Mouse (Mus musculus) bone marrow, adult 2 months (tissue): ENCODE data around the gene Nlrx1.

Experiments
- CTCF ChIP-seq: fragments of 200-500 bp; IDR thresholded peaks from 2 replicates; pipeline ENCODE4 v1.5.1; 2011; ENCODE audit warnings: low read length, control low read depth; ENCODE audit not compliant: control insufficient read depth, insufficient read depth
- POLR2A ChIP-seq: fragments of 200-500 bp; IDR thresholded peaks from 2 replicates; pipeline ENCODE4 v1.6.1; 2011; ENCODE audit warnings: low read depth, mild to moderate bottlenecking, control low read depth, low read length, borderline replicate concordance; ENCODE audit not compliant: control insufficient read depth

DNA sequence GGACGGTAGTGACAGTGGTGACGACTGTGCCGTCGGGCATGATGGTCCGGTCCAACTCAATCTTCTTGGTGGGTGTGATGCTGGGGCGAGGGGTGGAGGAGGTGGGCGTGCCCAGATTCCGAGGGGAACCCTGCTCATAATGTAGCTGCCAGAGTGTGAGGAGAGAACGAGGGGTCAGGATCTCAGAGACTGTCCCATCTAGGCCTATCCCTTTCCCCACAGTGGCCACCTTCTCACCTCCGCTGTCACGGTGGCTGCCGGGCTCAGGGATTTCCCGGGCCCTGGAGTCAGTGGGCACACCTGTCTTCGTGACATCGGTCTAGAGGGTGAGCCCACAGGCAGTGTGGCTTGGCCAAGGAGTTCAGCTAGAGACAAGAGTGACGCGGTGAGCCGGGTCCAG, 46.5 kb upstream of the Nlrx1 start:
- TF ChIP-seq CTCF, result no peak
- TF ChIP-seq POLR2A, result 0 out of 2 replicates have a peak, but pooled peaks have one; percentile 11
